Mouse (Mus musculus) heart, adult 8-10 months (tissue): ENCODE measurements around the gene Dact1. TPM values are rescaled to one million over a fixed set of nuclear protein-coding genes. Genes with fewer than 3 reads are reported as not detected.

Experiments
- DNase-seq: peaks from one replicate; pipeline ENCODE4 v3.0.0; 2022; ENCODE audit warnings: low spot score
- total RNA-seq, 4 experiments: library from RNA; stranded (reverse); gene quantifications; 2 replicates each; pipeline ENCODE4 v1.2.4; 2022

The Dact1 gene
- total RNA-seq: 1 to 10 TPM; 2.5 to 4.5 (median 3.6) TPM

GRCm38 (mm10) chr12:71309581-71310067 is at the start of gene Dact1:
Dact1 (plus strand) TSS chr12:71309884.
- peak; percentile 48 for DNase-seq

- DNase-seq: no peak
Measured at GRCm38 (mm10) chr12:71264211-71264610, 45.5 kb upstream of the Dact1 start.

DNA sequence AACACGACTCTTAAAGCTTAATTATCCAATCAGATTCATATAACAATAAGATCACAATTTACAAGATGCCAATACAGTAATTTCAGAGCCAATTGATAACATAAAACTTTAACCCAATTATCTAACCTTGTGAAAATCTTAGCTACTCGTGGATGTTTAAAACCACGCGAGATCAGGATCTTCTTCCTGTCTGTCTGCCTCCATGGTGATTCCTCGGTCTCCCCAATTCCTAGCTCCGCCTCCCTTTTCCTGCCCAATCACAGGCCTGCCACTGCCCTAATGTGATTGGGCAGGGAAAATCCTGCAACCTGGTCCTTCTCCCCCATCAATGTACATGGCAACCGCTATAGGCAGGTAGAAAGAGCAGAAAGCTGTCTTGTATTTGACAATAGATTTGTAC is 40.3 kb upstream of the Dact1 start:
- DNase-seq: no peak

- no peak for DNase-seq
Measured at GRCm38 (mm10) chr12:71271131-71271530, 38.6 kb upstream of the Dact1 start.

GRCm38 (mm10) chr12:71274519-71275237 is 35.0 kb upstream of the Dact1 start:
- no peak for DNase-seq

- DNase-seq: no peak
Measured at GRCm38 (mm10) chr12:71275906-71276595, 33.6 kb upstream of the Dact1 start.

- no peak for DNase-seq
Measured at GRCm38 (mm10) chr12:71279521-71280262, 30.0 kb upstream of the Dact1 start.

- DNase-seq: no peak
Measured at GRCm38 (mm10) chr12:71281201-71281768, 28.4 kb upstream of the Dact1 start.

GRCm38 (mm10) chr12:71285399-71285798 is 24.3 kb upstream of the Dact1 start:
- no peak for DNase-seq

DNA sequence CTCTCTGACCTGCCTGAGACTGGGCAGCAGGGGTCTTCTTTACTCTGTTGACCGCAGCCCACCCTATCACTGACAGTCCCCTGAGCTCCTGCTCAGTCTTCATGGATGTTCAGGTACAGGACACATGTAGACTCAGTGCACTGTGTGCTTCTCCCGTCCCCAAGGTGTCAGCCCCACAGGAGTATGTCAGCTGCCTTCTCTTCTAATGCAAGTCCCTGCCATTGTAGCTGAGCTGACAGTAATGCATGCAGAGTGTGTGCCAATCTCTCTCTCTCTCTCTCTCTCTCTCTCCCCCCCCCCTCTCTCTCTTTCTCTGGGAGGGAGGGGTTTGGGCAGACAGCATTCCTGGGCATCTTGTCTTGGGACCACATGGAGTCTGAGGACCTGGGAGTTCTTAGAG is 19.2 kb upstream of the Dact1 start:
- DNase-seq: no peak

GRCm38 (mm10) chr12:71293960-71294942 is 15.4 kb upstream of the Dact1 start:
- DNase-seq: no peak

DNA sequence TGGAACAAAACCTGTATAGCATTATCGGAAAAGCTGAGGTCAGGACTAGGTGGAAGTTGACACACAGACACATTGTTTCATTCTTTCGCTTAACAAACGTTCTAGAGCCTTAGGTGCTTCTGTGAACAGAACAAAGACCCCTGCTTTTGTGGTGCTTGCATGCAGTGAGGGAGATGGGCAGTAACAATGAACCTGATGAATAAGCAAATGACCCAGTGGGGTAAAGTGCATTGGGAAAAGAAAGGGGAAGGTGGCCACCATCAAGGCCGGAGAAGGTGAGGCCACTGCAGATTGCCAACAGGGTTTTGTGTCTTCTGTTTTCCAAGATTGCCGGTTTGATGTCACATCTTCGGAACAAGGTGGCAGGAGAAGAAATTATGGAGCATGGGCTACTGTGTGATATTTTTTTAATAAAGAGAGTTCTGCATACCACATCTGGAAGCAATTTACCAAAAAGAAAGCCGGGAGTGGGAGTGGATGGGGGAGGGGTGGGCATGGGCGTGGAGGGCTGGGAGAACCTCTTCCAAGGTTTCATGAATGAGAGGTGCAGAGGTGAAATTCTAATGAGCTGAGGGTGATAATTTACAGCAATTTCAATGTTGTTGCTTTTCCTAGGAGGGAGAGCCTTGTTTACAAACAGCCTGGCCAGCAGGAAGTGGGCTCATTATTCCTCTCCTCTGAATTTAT is 12.7 kb upstream of the Dact1 start:
- no peak for DNase-seq

DNA sequence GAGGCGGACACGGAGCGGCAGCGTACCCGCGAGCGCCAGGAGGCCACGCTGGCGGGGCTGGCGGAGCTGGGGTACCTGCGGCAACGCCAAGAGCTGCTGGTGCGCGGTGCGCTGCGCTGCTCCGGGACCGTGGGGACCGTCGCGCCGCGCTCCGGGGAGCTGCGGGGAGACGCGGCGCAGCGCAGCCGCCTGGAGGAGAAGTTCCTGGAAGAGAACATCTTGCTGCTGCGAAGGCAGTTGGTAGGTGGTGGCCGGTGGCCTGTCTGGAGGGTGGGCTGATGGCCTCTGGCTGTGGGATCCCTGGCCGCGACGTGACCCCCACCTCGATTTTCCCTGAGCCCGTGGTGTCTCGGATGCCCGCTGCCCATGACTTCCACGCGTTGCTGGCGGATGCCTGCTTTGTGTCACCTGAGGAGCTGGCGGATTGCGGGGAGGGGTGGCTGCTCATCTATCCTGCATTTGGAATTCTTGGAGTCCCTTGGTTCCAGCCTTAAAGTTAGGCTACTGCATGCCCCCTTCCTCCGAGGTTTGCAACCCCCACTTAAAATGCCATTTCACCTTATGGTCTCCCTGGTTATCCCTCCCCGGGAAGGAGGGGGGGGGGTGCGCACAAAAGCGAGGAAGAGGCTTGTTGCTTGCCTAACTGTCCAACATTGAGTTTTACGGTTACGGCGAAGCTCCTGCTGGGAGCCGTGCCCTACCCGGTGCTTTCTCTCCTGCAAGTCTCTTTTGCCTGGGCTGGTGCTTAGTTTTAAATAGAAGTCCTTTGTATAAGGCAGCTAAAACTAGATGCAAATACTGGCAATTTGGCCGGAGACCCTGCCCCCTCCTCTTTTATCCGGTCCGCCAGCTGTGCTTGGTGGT is 616 bp downstream of the Dact1 start:
- DNase-seq: peak; percentile 4

- peak; percentile 69 for DNase-seq
Measured at GRCm38 (mm10) chr12:71311237-71311887, 1.7 kb downstream of the Dact1 start.

- no peak for DNase-seq
Measured at GRCm38 (mm10) chr12:71318239-71318638, 8.6 kb downstream of the Dact1 start.

DNA sequence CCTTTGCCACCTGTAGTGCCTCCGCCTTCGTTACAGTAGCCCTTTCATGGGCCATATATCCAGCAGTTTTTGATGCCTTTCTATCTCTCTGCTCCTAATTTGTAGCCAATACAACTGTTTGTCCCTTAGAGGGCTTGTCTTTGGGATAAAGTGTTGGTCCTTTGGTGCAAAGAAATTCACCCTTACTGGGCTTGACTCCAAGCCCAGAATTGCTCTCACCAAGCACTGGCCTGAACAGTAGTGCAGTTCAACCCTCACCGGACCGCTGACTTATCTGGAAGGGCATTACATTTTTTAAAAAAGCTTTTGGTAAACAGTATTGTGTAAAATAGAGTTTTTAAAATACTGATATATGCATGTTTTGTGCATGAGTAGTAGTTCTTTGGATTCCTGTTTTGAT is 9.9 kb downstream of the Dact1 start:
- DNase-seq: no peak

- no peak for DNase-seq
Measured at GRCm38 (mm10) chr12:71332646-71333045, 23.0 kb downstream of the Dact1 start.

GRCm38 (mm10) chr12:71333561-71333960 is 23.9 kb downstream of the Dact1 start:
- DNase-seq: no peak
